Mouse (Mus musculus): ENCODE measurements around the gene Xpnpep3. TPM values are rescaled to one million over a fixed set of nuclear protein-coding genes. Genes with fewer than 3 reads are reported as not detected.
A peak's percentile ranks its signal among the peaks of the same experiment; 100 is the strongest.

The Xpnpep3 gene
- polyA plus RNA-seq, 1 experiment from 2014 or later = 12.9 TPM

DNA sequence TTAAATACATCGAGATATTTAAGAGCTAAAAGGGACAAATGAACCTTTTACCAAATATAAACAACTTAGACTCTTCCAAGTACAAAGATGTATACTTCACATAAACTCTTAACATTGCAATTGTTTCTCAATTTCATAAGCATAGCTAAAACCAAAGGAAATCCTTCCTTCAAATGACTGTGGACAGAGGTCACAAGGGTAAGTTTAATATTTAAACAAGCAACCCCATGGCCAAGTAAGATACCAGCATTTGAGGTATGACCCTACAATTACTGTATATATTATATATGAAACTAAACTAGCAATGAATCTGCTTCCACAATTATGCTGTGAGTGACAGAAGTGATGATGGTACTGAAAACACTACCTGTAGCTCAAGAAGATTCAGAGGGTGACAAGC lies 35.7 kb upstream of the Xpnpep3 start:
- 89% methylated on average over 1 of the region's 1 CpGs for WGBS
- Histone ChIP-seq H3K4me3 (replicated peaks) (no peak overlapping the region), H3K9ac (no peak overlapping the region), H3K4me2 (replicated peaks) (no peak overlapping the region), H3K9me3 (replicated peaks) (no peaks in the 10 kb centered on the region), H3K27ac (replicated peaks) (no peak overlapping the region), H3K36me3 (peaks cover 51% of the 10 kb centered on the region), H3K4me1 (peaks cover 18% of the 10 kb centered on the region), H3K27me3 (no peaks in the 10 kb centered on the region)
- no peak for ATAC-seq (ENCODE audit: insufficient number of reproducible peaks, low FRiP score, low TSS enrichment, low read depth)

DNA sequence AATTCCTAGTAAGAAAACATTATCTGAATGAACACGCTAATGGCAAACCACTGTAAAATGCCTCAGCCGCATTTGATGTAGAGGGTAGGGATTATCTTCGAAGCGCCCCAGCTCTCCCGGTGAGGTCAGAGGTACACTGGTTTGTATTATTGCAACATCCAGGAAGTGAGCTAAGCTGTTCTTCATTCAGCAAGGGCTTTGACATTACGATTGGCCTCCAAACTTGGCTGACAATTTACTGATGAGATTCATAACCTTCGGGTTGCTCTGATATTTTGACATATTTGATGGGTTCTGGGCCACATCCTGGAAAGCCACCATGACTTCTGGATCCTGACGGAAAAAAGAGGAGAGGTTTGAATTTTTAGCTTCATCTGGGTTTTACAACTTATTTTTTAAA lies 34.7 kb upstream of the Xpnpep3 start:
- peaks cover 10% of the 10 kb centered on the region for H3K4me1 ChIP-seq
- 83% methylated on average over 8 of the region's 8 CpGs for WGBS
- H3K36me3 ChIP-seq = peaks cover 61% of the 10 kb centered on the region
- H3K27ac ChIP-seq (replicated peaks) = no peak overlapping the region
- H3K27me3 ChIP-seq = no peaks in the 10 kb centered on the region
- no peak overlapping the region for H3K9ac ChIP-seq
- no peak overlapping the region for H3K4me3 ChIP-seq (replicated peaks)
- no peak overlapping the region for H3K4me2 ChIP-seq (replicated peaks)
- H3K9me3 ChIP-seq (replicated peaks) = no peaks in the 10 kb centered on the region
- ATAC-seq (ENCODE audit: insufficient number of reproducible peaks, low FRiP score, low TSS enrichment, low read depth) = no peak

DNA sequence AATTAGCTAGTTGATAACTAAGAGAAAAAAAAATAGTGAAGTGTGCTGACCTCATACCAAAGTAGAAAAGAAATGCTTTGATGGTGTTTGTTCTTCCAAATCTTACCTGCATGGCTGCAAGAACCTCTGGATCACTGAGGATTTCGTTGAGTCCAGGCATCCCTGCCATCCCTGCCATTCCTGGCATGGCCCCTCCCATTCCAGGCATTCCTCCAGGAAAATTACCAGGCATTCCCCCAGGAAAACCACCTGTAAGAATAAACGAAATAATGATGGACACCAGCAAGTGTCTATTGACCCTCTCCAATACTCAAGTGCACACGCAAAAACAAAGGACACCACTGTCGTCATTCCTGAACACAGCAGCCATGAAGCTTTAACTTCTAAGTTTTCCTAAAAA lies 33.7 kb upstream of the Xpnpep3 start:
- no peak for ATAC-seq (ENCODE audit: insufficient number of reproducible peaks, low FRiP score, low TSS enrichment, low read depth)

DNA sequence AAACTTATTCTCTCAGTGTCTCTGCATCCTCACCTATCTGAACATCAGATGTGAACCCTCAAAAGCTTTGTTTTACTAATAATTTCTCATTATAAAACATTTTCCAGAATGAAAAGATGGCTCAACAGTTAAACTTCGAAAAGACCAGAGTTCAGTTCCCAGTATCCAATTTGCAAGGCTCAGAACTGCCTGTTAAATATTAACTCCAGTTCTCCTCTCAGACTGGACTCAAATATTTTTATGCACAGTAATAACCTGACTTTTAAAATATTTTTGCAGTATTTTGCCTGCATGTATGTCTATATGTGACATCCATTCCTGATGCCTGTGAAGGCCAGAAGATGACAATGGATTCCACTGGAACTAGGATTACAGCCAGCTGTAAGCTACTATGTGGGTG lies 31.3 kb upstream of the Xpnpep3 start:
- no peak overlapping the region for H3K27ac ChIP-seq (replicated peaks)
- 95% methylated on average over 1 of the region's 1 CpGs for whole genome bisulfite sequencing
- H3K4me2 ChIP-seq (replicated peaks) = no peak overlapping the region
- H3K36me3 ChIP-seq = peaks cover 79% of the 10 kb centered on the region
- no peaks in the 10 kb centered on the region for H3K4me1 ChIP-seq
- no peaks in the 10 kb centered on the region for H3K27me3 ChIP-seq
- H3K9ac ChIP-seq = no peak overlapping the region
- ATAC-seq (ENCODE audit: insufficient number of reproducible peaks, low FRiP score, low TSS enrichment, low read depth) = no peak
- H3K9me3 ChIP-seq (replicated peaks) = no peaks in the 10 kb centered on the region
- no peak overlapping the region for H3K4me3 ChIP-seq (replicated peaks)

More for the DNA sequence above, 33.7 kb upstream of the Xpnpep3 start:
- no peak overlapping the region for H3K9ac ChIP-seq
- H3K9me3 ChIP-seq (replicated peaks) = no peaks in the 10 kb centered on the region
- 72% methylated on average over 4 of the region's 4 CpGs for WGBS
- H3K36me3 ChIP-seq = peaks cover 69% of the 10 kb centered on the region
- peaks cover 5% of the 10 kb centered on the region; the same call in 1 of the 2 replicates for H3K4me1 ChIP-seq
- H3K4me3 ChIP-seq (replicated peaks) = no peak overlapping the region
- no peaks in the 10 kb centered on the region for H3K27me3 ChIP-seq
- no peak overlapping the region for H3K4me2 ChIP-seq (replicated peaks)
- H3K27ac ChIP-seq (replicated peaks) = no peak overlapping the region

DNA sequence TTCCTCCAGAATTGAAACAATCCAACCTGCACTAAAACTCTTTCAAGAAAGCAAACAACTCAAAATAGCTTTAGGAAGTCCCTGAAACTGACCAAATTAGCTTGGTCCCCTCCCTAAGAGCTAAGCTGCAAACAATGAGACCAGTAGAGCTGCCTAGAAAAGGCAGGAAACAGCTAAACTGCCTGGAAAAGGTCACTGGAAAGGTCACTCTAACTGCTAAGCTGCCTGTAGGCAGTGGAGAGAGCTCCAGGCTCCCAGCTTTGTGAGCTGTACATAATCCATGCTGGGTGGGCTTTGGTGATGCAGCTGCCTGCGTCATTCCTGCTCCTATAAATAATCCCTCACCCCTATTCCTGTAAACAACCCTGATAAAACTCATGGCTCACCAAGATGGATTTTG lies 29.6 kb upstream of the Xpnpep3 start:
- H3K9me3 ChIP-seq (replicated peaks) = no peaks in the 10 kb centered on the region
- peaks cover 82% of the 10 kb centered on the region for H3K36me3 ChIP-seq
- H3K27me3 ChIP-seq = no peaks in the 10 kb centered on the region
- H3K4me2 ChIP-seq (replicated peaks) = no peak overlapping the region
- H3K27ac ChIP-seq (replicated peaks) = no peak overlapping the region
- no peak for ATAC-seq (ENCODE audit: insufficient number of reproducible peaks, low FRiP score, low TSS enrichment, low read depth)
- no peaks in the 10 kb centered on the region for H3K4me1 ChIP-seq
- 61% methylated on average over 1 of the region's 1 CpGs for WGBS
- H3K9ac ChIP-seq = no peak overlapping the region
- no peak overlapping the region for H3K4me3 ChIP-seq (replicated peaks)

DNA sequence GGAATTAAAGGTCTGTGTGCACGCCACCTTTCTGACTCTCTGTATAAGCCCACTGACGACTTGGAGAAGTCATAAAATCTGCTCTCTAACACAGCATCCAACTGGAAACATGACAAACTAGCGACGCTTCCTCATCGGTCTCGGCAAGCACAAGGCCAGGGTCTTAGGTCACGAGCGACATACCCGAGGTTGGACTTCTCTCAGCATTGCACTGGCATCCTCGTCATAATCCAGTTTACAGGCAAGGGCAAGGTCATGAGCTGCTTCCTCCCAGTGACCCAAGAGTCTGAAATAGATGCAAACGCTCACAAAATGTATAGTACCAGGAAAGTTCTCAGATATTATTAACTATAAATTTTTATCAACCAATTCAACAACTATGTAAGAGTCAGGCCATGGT lies 25.3 kb upstream of the Xpnpep3 start:
- Histone ChIP-seq H3K27ac (replicated peaks) (no peak overlapping the region), H3K4me3 (replicated peaks) (no peak overlapping the region), H3K4me2 (replicated peaks) (no peak overlapping the region), H3K4me1 (no peaks in the 10 kb centered on the region), H3K9me3 (replicated peaks) (no peaks in the 10 kb centered on the region), H3K27me3 (no peaks in the 10 kb centered on the region), H3K36me3 (peaks cover 68% of the 10 kb centered on the region), H3K9ac (no peak overlapping the region)
- 90% methylated on average over 11 of the region's 11 CpGs for WGBS
- no peak for ATAC-seq (ENCODE audit: insufficient number of reproducible peaks, low FRiP score, low TSS enrichment, low read depth)

DNA sequence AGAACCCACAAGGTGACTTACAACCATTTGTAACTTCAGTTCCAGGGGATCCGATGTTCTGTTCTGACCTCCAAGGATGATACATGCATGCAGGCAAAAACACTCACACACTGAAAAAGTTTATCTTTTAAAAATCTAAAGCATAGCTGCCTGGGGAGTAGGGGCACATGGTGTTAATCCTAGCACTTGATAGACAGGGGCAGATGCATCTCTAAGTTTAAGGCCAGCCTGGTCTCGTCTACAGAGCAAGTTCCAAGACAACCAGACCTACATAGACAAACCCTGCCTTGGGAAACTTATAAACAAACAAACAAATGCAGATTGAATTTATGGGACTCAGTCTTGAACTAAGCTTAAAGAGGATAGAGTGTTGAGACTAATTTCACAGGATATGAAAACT lies 21.1 kb upstream of the Xpnpep3 start:
- no peak overlapping the region for H3K4me2 ChIP-seq (replicated peaks)
- H3K27ac ChIP-seq (replicated peaks) = no peak overlapping the region
- no peaks in the 10 kb centered on the region for H3K9me3 ChIP-seq (replicated peaks)
- no peak for ATAC-seq (ENCODE audit: insufficient number of reproducible peaks, low FRiP score, low TSS enrichment, low read depth)
- H3K27me3 ChIP-seq = no peaks in the 10 kb centered on the region
- 77% methylated on average over 2 of the region's 2 CpGs for WGBS
- H3K4me3 ChIP-seq (replicated peaks) = no peak overlapping the region
- no peaks in the 10 kb centered on the region for H3K4me1 ChIP-seq
- peaks cover 69% of the 10 kb centered on the region for H3K36me3 ChIP-seq
- H3K9ac ChIP-seq = no peak overlapping the region

DNA sequence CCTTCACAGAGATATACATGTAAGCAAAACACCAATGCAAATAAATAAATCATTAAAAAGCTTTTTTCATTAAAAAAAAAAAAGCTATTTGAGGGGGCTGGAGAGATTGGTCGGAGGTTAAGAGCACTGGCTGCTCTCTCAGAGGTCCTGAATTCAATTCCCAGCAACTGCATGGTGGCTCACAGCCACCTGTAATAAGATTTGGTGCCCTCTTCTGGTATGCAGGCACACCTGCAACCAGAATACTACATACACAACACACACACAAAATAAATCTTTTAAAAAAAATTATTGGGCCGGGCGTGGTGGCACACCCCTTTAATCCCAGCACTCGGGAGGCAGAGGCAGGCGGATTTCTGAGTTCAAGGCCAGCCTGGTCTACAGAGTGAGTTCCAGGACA lies 13.6 kb upstream of the Xpnpep3 start:
- Histone ChIP-seq H3K27ac (replicated peaks) (no peak overlapping the region), H3K4me3 (replicated peaks) (no peak overlapping the region), H3K4me1 (no peaks in the 10 kb centered on the region), H3K36me3 (peaks cover 87% of the 10 kb centered on the region), H3K27me3 (no peaks in the 10 kb centered on the region), H3K9ac (no peak overlapping the region), H3K9me3 (replicated peaks) (no peaks in the 10 kb centered on the region), H3K4me2 (replicated peaks) (no peak overlapping the region)
- ATAC-seq (ENCODE audit: insufficient number of reproducible peaks, low FRiP score, low TSS enrichment, low read depth) = no peak
- 94% methylated on average over 5 of the region's 5 CpGs for WGBS

DNA sequence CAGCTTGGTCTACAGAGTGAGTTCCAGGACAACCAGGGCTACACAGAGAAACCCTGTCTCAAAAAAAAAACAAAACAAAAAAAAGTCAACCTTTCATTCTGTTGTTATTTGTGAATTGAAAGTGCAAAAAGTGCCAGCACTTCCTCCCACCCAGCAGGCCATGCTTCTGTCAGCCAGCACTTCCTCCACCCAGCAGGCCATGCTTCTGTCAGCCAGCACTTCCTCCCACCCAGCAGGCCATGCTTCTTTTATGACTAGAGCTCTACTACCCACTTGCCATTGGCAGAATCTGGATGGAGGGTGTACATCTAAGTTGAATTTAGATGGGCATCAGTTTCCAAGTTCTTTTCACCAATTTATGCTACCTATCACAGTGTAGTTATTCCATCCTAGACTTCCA lies 6.9 kb upstream of the Xpnpep3 start:
- Histone ChIP-seq H3K9ac (no peak overlapping the region), H3K36me3 (peaks cover 43% of the 10 kb centered on the region), H3K27ac (replicated peaks) (no peak overlapping the region), H3K4me2 (replicated peaks) (no peak overlapping the region), H3K9me3 (replicated peaks) (no peaks in the 10 kb centered on the region), H3K4me1 (peaks cover 13% of the 10 kb centered on the region; the same call in 1 of the 2 replicates), H3K27me3 (no peaks in the 10 kb centered on the region), H3K4me3 (replicated peaks) (no peak overlapping the region)
- no peak for ATAC-seq (ENCODE audit: insufficient number of reproducible peaks, low FRiP score, low TSS enrichment, low read depth)

DNA sequence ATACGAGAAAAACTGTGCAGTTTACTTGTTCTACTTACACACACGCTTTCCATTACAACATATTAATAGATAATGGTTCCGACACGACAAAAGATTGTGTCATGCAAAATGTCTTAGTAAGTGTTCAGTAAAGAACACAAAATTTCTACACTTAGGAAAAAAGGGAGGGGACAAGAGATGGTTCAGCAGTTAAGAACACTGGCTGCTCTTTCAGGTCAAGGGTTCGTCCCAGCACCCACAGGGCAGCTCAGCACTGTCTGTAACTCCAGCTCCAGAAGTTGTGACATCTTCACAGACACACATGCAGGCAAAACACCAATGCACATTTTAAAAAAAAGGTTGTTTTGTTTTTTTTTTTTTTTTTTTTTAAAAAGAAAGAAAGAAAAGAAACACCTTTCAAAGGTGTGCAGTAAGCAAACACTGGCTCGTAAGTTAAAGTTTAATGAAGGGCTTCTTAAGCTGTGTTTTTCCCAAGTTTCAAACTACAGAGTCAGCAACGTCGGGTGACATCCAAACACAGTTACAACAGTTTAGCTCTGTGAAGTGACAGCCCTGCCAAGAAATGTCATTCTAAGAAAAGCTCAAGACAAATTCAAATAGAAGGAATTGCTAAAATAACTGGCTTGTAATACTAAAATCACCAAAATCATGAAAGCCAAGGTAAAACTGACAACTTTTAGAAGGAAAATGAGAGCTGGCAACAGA lies 5.6 kb upstream of the Xpnpep3 start:
- Histone ChIP-seq H3K4me3 (replicated peaks) (no peak overlapping the region), H3K9me3 (replicated peaks) (no peaks in the 10 kb centered on the region), H3K4me2 (replicated peaks) (no peak overlapping the region), H3K36me3 (peaks cover 35% of the 10 kb centered on the region; the same call in 1 of the 2 replicates), H3K9ac (no peak overlapping the region), H3K27ac (replicated peaks) (no peak overlapping the region), H3K4me1 (peaks cover 19% of the 10 kb centered on the region), H3K27me3 (no peaks in the 10 kb centered on the region)
- 81% methylated on average over 8 of the region's 8 CpGs for WGBS
- ATAC-seq (ENCODE audit: insufficient number of reproducible peaks, low FRiP score, low TSS enrichment, low read depth) = no peak

DNA sequence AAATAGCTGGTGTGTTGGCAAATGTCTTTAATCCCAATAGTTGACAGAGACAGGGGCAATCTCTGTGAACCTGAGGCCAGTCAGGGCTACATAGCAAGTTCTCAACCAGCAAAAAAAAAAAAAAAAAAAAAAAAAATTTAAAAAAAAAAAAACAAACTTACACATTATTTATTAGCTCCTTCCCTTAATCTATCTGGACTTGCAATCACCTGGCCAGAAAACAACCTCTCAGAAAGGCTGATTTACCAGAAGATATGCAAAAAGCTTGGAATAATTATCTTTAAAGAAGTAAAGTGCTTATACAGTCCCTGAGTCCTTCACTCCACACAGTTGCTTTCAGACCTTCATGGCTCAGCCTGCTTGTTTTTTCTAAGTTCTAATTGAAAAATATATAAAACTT lies 1.7 kb upstream of the Xpnpep3 start:
- H3K9ac ChIP-seq = 0 out of 2 replicates have a peak overlapping the region, but pooled peaks have one; percentile 97
- H3K4me1 ChIP-seq = peaks cover 26% of the 10 kb centered on the region
- peak overlapping the region; percentile 75 for H3K4me2 ChIP-seq (replicated peaks)
- H3K27ac ChIP-seq (replicated peaks) = no peak overlapping the region
- H3K4me3 ChIP-seq (replicated peaks) = peak overlapping the region; percentile 95
- no peak for ATAC-seq (ENCODE audit: insufficient number of reproducible peaks, low FRiP score, low TSS enrichment, low read depth)
- no peaks in the 10 kb centered on the region for H3K9me3 ChIP-seq (replicated peaks)
- H3K27me3 ChIP-seq = no peaks in the 10 kb centered on the region
- H3K36me3 ChIP-seq = 0 out of 2 replicates have a peak, but pooled peaks cover 3% of the 10 kb centered on the region

DNA sequence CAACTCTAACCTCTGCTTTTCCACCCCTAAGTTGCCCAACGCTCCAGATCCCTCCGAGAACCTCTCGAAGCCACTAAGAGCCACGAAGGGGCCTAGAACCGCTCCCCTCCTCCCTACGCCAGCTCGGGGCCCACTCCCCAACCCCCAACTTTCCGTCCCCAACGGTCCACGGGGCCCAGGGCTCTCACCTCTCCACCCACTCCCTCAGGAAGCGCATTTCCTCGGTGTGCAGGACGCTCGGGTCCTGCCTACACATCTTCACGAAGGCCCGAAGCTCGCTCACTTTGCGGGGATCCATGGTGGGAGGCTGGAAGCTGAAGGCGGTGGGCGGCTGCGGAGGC lies 671 bp upstream of the Xpnpep3 start:
- no peak; the same call in 1 of the 2 replicates for ATAC-seq (ENCODE audit: insufficient number of reproducible peaks, low FRiP score, low TSS enrichment, low read depth)
- peak overlapping the region; percentile 96 for H3K27ac ChIP-seq (replicated peaks)
- H3K9ac ChIP-seq = peak overlapping the region; percentile 97
- peak overlapping the region; percentile 75 for H3K4me2 ChIP-seq (replicated peaks)
- no peaks in the 10 kb centered on the region for H3K27me3 ChIP-seq
- H3K4me1 ChIP-seq = peaks cover 26% of the 10 kb centered on the region
- no peaks in the 10 kb centered on the region for H3K36me3 ChIP-seq
- under 1% methylated on average over 21 of the region's 21 CpGs for WGBS
- peak overlapping the region; percentile 95 for H3K4me3 ChIP-seq (replicated peaks)
- no peaks in the 10 kb centered on the region for H3K9me3 ChIP-seq (replicated peaks)
